Mouse (Mus musculus): Measurements from ENCODE around the gene Hist1h2be.

Hist1h2be gene

DNA sequence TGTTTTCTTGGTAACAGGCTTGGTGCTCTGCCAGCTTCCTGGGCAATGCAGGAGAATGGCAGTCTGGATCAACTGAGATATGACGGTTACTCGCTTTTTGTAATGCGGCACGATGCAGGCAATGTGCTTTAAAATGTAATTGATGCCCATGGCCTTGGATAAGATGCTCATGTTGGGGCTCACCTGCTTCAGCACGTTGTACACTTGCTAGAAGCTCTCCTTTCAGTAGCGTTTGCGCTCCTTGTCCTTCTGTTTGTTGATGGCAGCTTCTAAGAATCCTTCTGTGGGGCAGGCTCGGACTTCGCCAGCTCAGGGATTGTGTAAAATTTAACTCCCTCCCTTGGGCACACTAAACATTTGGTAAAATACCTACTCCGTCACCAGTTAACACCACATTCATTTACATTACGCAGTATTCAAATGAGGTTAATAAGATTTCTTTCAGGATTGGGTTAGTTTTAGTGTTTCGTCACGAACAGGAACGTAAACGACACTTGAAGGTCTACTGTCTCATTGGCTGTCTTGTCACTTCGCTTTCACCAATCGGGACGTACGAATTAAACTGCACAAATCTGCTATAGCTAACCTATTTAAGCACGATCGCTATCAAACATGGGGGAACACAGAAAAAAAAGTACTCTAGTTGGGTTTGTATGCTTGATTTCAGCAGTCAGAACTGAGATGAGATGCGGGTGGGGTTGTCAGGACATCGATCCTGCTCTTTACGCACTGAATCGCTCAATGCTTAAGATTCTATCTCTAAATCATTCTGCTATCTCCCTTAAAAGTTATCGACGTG lies at the start of gene Hist1h2be:
Gene Hist1h2be (minus strand): TSS at position 392 of the 799 bp plus-strand sequence.
- DNase-seq (ENCODE audit: low spot score): peak; percentile 38

DNA sequence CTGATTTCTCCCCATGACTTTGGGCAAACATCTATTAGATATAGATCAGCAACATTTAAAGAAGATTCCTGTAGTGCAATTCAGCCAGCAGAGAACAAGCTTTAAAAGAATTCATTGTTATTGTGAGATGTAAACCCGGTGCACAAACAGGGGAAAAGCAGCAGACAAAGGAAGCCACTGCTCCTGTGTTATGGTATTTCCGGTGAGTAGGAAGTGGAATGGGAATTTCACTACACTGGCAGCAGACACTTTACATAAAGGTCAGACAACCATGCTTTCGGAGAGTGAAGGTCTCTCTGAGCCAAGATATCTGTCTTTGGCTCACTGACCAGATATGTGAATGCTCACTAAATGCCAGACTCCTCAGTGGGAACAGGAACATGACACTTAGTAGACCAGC lies 41.6 kb upstream of the Hist1h2be start:
- DNase-seq (ENCODE audit: low spot score): no peak

DNA sequence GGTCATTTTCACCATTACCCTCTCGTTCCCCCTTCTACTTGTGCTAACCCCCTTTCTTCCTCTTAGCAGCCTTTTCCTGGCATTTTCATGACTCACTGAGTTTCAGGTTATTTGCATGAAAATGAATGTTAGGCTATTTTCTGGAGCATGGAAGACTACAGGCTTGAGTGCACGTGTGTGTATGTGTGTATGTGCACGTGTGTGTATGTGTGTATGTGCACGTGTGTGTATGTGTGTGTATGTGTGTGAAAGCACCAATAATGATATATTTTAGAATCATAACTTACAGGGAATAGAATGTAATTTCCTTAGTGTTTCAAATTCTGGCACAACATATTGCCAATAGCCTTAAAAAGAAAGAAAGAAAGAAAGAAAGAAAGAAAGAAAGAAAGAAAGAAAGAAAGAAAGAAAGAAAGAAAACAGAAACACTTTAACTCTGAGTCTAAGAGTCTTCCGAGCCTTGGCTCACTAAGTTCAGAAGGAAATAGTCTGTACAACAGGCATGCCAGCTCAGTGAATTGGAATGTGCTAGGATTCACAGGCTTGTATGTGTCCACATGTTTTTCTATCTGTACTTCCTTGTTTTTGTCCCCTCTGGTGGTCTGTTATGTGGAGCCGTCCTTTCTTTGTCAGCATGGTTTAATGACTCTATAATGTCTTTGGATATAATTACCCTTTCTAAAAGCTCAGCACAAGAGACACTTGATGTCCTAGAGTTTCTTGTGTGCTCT lies 38.9 kb upstream of the Hist1h2be start:
- DNase-seq (ENCODE audit: low spot score): no peak

DNA sequence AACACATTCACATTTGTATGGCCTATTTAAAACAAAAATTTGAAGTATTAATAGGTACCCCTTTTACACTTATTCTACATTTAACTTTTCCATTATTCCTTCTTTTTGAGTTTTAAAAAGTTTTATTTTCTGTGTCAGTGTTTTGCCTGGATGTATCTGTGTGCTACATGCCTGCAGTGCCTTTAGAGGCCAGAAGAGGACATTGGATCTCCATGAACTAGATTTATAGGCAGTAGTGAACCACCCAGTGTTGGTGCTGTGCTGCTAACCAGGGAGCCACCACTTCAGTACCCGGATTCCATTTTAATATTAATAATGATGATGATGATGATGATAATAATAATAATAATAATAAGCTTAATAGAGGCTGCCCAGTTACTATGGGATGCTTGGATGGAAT lies 9.7 kb upstream of the Hist1h2be start:
- DNase-seq (ENCODE audit: low spot score): no peak

DNA sequence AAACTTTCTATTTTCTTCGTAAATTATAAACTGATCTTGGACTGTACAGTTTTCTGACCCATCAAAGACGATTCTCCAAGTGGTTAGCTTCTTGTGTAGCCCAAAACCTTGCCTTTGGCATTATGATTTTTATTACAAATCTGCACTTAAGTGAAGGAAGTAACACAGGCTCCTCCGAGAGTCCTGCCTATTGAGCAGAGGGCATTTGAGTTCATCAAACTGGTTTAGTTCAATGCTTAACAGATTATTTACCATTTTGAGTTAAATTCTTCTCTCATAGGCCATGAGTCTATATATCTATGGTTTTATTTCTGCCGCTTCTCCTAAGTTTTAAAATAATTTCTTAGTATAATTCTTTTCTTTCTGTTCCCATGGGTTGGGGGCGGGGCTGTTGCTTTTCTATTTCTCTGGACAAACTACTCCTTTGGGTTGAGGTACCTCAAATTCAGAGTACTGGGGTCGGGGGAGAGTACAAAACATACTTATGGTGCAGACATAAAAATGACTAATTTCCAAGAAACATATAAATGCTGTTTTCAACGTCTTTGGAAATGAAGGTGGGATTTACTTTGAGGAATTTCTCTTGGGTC lies 2.0 kb upstream of the Hist1h2be start:
- DNase-seq (ENCODE audit: low spot score): no peak

DNA sequence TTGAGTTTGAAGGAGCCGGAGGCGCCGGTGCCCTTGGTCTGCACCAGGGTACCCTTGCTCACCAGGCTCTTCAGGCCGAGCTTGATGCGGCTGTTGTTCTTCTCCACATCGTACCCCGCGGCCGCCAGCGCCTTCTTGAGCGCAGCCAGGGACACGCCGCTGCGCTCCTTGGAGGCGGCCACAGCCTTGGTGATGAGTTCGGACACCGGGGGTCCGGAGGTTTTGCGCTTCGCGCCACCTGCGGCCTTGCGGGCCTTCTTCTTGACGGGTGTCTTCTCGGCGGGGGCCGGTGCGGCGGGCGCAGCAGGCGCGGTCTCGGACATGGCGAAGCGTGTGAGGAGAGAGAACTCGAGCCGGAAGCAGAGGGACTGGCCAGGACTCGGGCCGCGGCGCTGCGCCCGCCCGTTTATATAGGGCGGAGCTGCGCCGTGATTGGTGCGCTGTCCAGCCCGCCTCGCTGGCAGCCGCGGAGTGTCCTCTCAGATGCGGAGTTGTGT lies 1.3 kb upstream of the Hist1h2be start, which contains the start of gene Hist1h1e:
Gene Hist1h1e (minus strand): TSS at position 384 of the 497 bp plus-strand sequence.
- DNase-seq (ENCODE audit: low spot score): peak; percentile 92

DNA sequence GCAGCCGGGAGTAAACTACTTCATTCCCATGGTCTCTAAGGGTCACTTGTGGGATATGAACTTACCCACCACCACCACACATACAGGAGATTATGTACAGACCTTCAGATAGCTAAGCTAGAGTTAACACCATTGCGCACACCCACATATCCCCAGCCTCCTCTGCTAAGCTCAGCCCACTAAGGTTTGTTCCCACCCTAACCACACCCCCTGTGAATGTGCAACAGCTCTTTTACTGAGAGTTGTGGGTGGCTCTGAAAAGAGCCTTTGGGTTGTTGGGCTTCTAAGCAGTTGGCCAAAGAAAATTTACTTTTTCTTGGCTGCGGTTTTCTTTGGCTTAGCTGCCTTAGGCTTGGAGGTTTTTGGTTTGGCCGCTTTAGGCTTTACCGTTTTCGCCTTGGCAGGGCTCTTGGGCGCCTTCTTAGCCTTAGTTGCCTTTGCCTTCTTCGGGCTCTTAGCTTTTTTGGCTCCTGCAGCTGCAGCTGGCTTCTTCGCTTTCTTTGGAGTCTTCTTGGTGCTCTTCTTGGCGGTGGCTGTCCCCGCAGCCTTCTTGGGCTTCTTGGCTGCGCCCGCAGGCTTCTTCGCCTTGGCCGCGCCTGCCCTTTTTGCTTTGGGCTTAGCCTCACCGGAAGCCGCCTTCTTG lies 729 bp upstream of the Hist1h2be start:
- DNase-seq (ENCODE audit: low spot score): peak; percentile 23

DNA sequence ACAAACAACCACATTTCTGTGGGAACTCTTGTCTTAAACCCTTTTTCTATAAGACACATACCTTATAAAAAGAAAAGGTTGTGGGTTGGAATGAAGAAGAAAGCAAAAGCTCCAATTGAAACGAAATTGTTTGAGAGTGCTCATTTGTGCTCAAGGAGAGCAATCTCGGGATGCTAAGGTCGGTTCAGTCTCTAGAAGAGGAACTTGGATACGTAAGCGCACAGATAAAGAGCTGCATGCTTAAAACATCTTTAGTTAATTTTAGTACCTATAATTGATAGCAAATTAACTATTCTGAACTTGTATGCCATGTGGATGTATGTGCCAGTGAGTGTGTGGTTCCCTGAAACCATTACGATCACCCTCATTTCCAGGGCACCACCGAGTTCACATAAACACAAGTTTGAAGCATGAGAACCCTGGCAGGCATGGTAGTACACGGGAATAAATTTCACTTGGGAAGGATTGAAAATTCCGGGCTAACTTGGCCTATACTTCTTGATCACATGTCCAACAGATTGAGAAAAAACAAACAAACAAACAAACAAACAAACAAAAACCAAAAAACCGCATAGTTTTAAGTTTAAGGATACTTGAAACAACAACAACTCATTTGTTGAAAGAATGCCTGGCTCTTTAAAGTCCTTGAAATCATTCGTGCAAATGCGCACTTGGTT lies 730 bp downstream of the Hist1h2be start:
- no peak for DNase-seq (ENCODE audit: low spot score)

DNA sequence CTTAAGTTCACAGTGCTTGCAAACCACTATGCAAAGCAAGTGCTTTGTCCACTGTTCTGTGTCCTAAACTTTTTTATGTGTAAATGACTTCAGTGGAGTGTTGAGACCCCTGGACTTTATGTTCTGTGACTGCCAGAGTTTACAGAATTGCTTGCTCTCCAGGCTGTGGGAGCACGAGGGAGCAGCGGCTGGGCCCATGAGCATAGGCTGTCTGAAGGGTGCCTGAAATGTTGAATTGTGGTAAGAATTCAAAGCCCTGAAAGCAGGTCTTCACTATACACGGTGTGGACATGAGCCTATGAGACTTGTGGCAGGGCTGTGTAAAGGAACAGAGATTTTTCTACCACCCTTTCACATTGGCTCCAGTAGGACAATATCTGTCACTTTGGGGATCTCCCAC lies 9.3 kb downstream of the Hist1h2be start:
- no peak for DNase-seq (ENCODE audit: low spot score)

DNA sequence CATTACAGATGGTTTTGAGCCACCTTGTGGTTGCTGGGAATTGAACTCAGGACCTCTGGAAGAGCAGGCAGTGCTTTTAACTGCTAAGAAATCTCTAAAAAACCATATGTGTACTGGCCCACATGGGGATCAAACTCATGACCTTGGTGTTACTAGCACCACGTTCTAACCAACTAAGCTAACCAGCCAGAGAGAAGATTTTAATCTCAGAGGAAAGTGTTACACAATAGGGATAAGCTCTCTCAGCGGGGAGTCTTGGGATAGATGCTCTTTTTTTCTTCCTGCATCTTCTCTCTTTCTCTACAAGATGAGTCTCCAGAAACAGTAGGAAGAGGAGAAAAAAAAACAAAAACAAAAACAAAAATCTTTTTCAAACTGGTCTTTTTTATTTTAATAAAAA lies 10.5 kb downstream of the Hist1h2be start:
- no peak for DNase-seq (ENCODE audit: low spot score)

DNA sequence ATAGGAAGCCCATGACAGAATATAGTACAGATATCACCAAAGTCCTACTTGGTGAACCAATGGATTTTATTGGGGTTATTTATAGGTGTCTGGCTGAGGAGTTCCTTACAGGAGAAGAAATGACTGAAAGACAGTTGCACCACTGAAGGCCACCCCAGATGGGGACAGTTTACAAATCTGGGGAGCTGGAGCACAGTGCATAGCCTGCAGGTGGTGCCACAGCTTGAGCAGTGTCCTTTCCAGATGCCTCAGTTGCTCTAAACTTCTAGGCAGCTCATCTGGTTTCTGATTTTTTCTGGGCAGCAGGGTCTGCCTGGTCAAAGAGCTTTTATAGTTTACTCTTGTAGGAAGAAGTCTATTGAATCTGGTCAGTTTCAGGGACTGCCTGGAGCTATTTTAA lies 11.1 kb downstream of the Hist1h2be start:
- no peak for DNase-seq (ENCODE audit: low spot score)

DNA sequence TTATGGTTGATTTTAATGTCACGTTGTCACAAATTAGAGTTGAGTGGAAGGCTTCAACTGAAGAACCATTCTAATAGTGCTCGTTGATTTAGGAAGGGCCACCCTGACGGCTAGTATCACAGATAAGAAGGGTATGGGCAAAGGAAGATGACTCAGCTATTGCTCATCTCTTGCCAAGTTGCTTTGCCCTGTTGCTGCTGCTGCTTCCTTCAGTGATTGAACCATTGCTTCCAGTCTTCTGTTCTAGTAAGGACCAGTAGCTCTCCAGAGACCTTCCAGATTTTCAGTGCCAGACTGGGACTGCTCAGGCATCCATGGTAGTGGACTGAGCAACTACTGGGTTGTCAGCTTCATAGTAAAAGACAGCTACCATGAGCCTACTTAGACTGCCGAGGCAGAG lies 11.7 kb downstream of the Hist1h2be start:
- DNase-seq (ENCODE audit: low spot score): no peak

DNA sequence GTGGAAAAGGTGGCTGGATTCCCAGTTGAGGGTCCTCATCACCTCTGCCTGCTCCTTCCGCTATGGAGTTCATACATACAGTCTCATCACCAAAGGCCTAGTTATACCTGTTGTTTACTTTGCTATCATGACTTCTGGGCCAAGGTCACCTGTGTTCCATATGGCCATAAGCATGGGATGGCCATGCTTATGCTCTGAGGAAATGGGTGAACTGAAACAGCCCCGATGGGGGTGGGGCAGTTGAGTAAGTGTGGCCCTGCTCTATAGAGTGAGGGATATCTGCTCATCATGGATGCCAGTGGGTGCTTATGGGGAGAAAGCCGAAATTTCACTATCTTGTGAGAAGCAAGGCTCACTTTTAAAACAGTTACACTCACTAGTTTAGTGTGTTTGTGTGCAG lies 15.9 kb downstream of the Hist1h2be start:
- no peak for DNase-seq (ENCODE audit: low spot score)

DNA sequence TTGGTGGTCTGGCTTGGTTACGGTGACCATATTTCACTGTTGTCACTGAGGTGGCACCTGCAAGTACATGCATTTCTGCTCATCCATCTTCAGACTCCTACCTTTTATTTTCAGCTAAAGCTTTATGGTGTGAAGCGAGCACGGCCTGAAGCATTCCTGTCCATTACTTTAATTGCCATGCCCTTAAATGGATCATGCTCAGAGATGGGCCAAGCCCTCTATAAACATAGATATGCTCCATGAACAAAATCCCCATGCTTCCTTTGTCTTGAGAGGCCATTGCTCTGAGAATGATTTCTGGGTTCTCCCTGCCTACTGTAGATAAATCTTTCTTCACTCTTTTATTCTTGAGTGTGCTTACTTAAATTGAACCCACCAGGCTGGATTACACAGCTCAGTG lies 16.5 kb downstream of the Hist1h2be start:
- DNase-seq (ENCODE audit: low spot score): no peak

DNA sequence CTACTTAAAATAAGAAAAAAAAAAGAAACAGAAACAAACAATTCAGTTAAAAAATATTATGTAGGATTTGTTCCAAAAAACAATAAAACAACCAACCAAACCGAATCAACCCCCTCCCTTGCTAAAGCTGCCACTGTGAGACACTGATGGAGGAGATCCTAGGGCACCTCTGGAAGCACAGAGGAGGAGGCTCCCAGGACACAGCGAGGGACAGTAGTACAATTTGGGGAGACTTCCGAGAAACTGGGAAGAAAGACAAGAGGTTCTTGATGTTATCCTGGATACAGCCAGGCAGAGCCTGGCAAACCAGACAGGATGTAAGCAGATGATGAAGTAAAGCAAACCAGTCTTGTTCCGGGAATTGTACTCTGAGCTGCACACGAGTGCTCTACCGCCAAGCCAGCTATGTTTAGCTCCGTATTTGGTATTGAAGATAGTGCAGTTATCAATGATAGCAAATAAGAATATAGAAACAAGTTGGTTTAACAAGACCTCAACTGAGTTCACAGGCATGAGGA lies 17.7 kb downstream of the Hist1h2be start:
- DNase-seq (ENCODE audit: low spot score): no peak

DNA sequence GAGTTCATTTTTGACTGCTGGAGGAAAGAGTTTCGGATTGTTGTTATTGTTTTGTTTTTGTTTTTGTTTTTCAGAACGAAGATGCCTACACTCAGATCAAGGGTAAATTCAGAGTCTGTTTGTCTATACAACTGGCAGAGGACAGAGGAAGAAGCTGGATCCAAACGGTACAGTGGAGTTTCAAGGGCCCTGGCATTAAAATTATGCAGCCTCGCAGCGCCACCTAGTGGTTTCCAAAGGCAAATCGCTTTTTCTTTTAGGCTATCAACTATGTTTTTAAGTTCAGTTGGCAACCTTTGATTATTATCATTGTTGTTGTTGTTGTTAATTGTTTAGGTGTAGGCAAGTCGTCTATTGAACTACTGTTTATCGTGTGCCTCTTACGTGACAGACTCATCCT lies 23.0 kb downstream of the Hist1h2be start:
- DNase-seq (ENCODE audit: low spot score): no peak

DNA sequence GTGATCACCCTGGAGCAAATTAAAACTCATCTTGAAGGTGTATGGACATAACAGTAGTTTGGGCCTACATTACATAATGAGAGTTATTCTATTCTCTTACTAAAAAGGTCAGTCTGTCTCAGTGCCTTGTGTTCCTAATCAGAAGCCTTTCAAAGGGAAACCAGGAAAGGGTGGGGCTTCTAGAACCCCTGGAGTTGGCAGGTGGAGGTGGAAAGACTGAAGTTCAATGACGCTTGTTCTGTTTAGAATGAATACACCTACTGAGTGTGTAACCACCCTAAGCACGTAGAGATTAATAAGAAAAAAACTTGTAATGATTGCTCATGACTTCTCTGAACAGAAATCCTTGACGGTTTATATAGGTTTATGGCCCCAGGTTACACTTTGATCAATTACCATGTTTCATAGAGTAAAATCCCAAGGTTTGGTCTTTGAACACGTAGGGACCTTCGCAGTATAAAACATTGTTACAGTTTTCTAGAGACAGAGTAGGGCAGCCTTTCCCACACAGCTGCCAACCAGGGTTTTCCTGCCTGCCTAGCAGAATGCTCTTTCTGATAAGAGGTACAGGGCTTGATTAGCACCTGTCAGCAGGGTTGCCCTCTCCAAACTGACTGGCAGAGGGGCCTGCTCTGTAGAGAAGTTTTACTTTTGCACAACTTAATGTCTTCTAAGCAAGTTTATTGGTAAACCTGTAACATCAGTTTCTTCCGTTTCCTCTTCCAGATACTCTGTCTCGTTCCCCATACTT lies 25.1 kb downstream of the Hist1h2be start:
- no peak for DNase-seq (ENCODE audit: low spot score)

DNA sequence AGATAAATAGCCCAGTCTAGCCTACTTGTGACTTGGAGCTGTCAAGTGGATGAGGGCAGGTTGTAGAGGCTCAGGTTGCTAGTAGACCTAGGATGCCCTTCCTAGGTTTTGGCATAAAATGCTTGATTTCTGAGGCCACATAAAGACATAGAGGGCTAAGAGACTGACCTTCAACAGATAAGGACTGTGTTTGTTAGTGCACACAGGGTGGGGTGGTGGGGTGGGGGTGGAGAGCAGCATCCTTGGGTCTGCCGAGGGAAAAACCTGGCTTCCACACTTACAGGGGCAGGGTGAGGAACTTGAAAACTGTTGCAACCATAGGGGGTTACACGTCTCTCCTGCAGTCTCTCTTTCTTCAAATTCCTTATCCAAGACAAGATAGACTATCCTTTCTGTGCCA lies 25.7 kb downstream of the Hist1h2be start:
- DNase-seq (ENCODE audit: low spot score): no peak

DNA sequence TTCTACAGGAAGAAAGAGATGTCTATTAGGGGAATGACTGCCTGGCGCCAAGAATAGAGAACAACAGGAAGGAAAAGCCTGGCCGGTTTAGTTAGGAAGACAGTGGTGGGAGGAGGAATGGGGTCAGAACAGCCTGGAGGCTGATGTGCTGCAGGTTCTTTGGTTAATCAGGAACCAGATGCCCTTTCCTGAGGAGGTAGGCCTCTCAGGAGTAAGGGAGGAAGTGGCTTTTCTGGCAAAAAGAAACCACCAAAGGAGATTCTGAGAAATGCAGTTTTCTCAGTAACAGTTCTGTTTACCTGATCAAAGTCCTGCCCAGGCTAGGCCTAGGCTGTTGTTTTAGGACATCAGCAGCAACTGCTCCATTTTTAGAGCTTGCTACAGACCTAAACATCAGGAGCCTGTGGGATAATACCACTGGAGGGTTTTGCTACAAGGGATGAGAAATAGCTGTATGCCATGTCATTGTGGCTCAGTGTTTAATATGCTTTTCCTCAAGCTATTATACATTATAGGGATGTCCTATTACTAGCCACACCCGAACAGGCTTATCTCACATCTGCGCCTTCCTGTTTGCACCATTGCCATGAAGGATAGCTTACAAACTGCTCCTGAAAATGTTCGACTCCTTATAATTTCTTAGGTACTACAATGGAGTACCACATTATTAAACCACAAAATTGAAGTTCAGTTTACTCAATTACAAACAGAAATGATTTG lies 27.7 kb downstream of the Hist1h2be start:
- DNase-seq (ENCODE audit: low spot score): no peak

DNA sequence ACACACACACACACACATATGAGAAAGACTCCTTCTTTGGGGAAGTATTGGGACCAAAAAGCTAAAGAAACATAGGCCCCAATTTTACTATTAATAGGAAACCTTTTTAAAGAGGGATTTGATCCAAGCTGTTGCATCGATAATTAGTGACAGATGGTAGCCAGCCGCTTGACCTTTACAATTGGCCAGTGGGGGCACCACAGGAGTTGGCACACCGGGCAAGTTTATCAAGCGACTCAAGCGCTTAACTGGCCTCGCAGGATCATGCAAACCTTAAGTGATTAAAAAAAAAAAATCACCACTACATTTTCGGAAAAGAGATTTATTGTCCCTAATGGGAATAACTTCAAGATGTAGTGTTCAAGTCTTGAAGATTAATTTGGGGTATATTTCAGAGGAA lies 28.3 kb downstream of the Hist1h2be start:
- no peak for DNase-seq (ENCODE audit: low spot score)
